Mouse (Mus musculus) spleen, adult 2 months (tissue): ENCODE data around the gene LTO1. TPM values are rescaled to one million over a fixed set of nuclear protein-coding genes. Genes with fewer than 3 reads are reported as not detected.

Source experiments
- DNase-seq, 2 experiments: peaks; one replicate each; pipeline versions ENCODE4 v3.0.0 to v3.0.0-alpha.2; 2012 to 2021; ENCODE audit warnings: low spot score in 2 of 2, low read depth in 1 of 2
- H3K27ac ChIP-seq: fragments of 200-500 bp; 2 replicates; pipeline ENCODE4 v1.5.1; 2012; ENCODE audit warnings: low read length, inconsistent platforms; ENCODE audit not compliant: insufficient read depth
- H3K27me3 ChIP-seq: fragments of 200-500 bp; 2 replicates; pipeline ENCODE4 v1.6.1; 2012; ENCODE audit warnings: mild to moderate bottlenecking, moderate library complexity, low read length, inconsistent platforms; ENCODE audit not compliant: control insufficient read depth, insufficient read depth
- H3K36me3 ChIP-seq: fragments of 200-500 bp; 2 replicates; pipeline ENCODE4 v1.6.1; 2012; ENCODE audit warnings: mild to moderate bottlenecking, low read length, inconsistent platforms; ENCODE audit not compliant: control insufficient read depth, insufficient read depth
- H3K4me1 ChIP-seq: fragments of 200-500 bp; 2 replicates; pipeline ENCODE4 v1.6.1; 2011; ENCODE audit warnings: inconsistent platforms; ENCODE audit not compliant: control insufficient read depth, insufficient read depth, insufficient read length
- H3K4me3 ChIP-seq: fragments of 200-500 bp; 2 replicates; pipeline ENCODE4 v1.5.1; 2011; ENCODE audit warnings: mild to moderate bottlenecking, inconsistent platforms; ENCODE audit not compliant: insufficient read depth, insufficient read length; ENCODE audit errors: extremely low read depth
- CTCF ChIP-seq: fragments of 200-500 bp; IDR thresholded peaks from 2 replicates; pipeline ENCODE4 v1.5.1; 2011; ENCODE audit warnings: mild to moderate bottlenecking, inconsistent platforms; ENCODE audit not compliant: insufficient read depth, insufficient read length, insufficient replicate concordance; ENCODE audit errors: extremely low read depth
- POLR2A ChIP-seq: fragments of 200-500 bp; IDR thresholded peaks from 2 replicates; pipeline ENCODE4 v1.6.1; 2011; ENCODE audit warnings: low read depth, low read length, inconsistent platforms
- WGBS: fragments of 180-500 bp; shearing (Covaris S2); methylation state at CpG from one replicate; pipeline ENCODE4 v1.1.7; 2018; 5-methylcytosine and 5-hydroxymethylcytosine counted together
- polyA plus RNA-seq: library from polyadenylated mRNA; depleted of rRNA; stranded (reverse); fragments of >200 nt; gene quantifications from 2 replicates; pipeline ENCODE4 v1.2.3, GENCODE M21; 2012; rRNA removed

The LTO1 gene
- polyA plus RNA-seq, 1 experiment = 8.4 TPM

- Histone ChIP-seq H3K27me3 (no peaks in the 10 kb centered on the region), H3K36me3 (no peaks in the 10 kb centered on the region), H3K4me3 (no peak overlapping the region), H3K27ac (no peak overlapping the region), H3K4me1 (no peaks in the 10 kb centered on the region; the same call in 1 of the 2 replicates)
- DNase-seq = no peak
- TF ChIP-seq CTCF = no peak
- TF ChIP-seq POLR2A = no peak
- 44% methylated on average over 8 of the region's 8 CpGs for WGBS
These were observed 56.3 kb downstream of the LTO1 start for GRCm38 (mm10) chr7:144970997-144971768.

- Histone ChIP-seq H3K4me3 (no peak overlapping the region), H3K36me3 (no peaks in the 10 kb centered on the region), H3K27ac (no peak overlapping the region), H3K4me1 (no peaks in the 10 kb centered on the region; the same call in 1 of the 2 replicates), H3K27me3 (no peaks in the 10 kb centered on the region)
- WGBS = 73% methylated on average over 2 of the region's 2 CpGs
- TF ChIP-seq POLR2A = no peak
- no peak for TF ChIP-seq CTCF
- DNase-seq = no peak
These were observed 56.9 kb downstream of the LTO1 start for GRCm38 (mm10) chr7:144971769-144972168.

DNA sequence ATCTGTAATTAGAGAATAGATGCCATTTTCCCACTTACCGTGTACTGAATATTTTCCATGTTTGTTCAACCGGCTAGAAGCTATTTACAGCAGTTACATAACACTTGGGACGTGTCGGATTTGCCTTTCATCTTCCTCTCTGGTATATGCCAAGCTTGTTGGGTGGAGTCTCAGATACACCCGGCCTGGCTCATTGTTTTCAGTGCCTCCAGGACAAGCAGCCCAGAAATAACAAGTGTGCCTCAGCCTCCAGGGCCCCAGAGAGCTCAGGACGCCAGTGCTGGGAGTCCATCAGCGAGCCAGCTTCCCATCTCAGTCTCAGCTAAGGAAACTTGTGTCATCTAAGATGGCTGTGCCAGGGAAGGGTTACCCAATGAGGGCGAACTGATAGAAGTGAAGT lies 58.6 kb downstream of the LTO1 start:
- no peak for DNase-seq
- Histone ChIP-seq H3K27me3 (no peaks in the 10 kb centered on the region), H3K27ac (no peak overlapping the region), H3K4me1 (no peaks in the 10 kb centered on the region; the same call in 1 of the 2 replicates), H3K36me3 (no peaks in the 10 kb centered on the region), H3K4me3 (no peak overlapping the region)
- TF ChIP-seq POLR2A (no peak), CTCF (no peak)
- 84% methylated on average over 8 of the region's 8 CpGs for whole genome bisulfite sequencing

DNA sequence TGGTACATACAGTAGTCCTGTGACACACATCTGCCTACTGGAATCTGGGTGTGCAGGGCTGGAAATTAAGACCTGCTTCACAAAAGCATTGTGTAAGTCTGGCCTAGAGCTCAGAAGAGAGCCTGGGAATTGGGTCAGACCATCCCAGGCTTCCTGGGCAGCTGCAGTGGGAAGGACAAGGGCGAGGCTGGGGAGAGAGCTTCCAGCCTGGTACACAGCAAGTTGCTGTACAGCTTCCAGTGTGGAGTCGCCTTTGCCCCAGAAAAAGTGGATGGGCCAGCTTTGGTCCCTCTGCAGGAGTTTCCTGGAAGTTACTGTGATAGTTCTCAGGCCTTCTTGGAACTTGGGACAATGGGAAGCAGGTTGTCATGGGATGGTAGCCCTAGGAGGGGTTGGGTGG lies 62.2 kb downstream of the LTO1 start:
- WGBS = 86% methylated on average over 2 of the region's 2 CpGs
- no peak overlapping the region for H3K4me3 ChIP-seq
- no peaks in the 10 kb centered on the region for H3K27me3 ChIP-seq
- H3K27ac ChIP-seq = no peak overlapping the region
- TF ChIP-seq POLR2A (no peak), CTCF (no peak)
- peaks cover 2% of the 10 kb centered on the region; the same call in 1 of the 2 replicates for H3K4me1 ChIP-seq
- DNase-seq = no peak
- H3K36me3 ChIP-seq = no peaks in the 10 kb centered on the region

- peaks cover 2% of the 10 kb centered on the region; the same call in 1 of the 2 replicates for H3K4me1 ChIP-seq
- WGBS = 17% methylated on average over 5 of the region's 5 CpGs
- H3K36me3 ChIP-seq = no peaks in the 10 kb centered on the region
- no peak for TF ChIP-seq POLR2A
- no peak for TF ChIP-seq CTCF
- no peaks in the 10 kb centered on the region for H3K27me3 ChIP-seq
- H3K27ac ChIP-seq = 0 out of 2 replicates have a peak overlapping the region, but pooled peaks have one; percentile 8
- H3K4me3 ChIP-seq = no peak overlapping the region
- DNase-seq = peak in 1 of 2 experiments; percentile 17
These were observed 64.9 kb downstream of the LTO1 start for GRCm38 (mm10) chr7:144979814-144980213.

Other genes starting within 250 kb of the LTO1 start
- 6.5 and 7.4 TPM in 2 replicates for gene Ano1, start 163.1 kb upstream of the LTO1 start, polyA plus RNA-seq
- gene Fgf3, start 77.0 kb upstream of the LTO1 start, polyA plus RNA-seq = 0.27 TPM in 1 of 2 replicates, not detected in the other
- not detected in 2 replicates for gene Fgf4, start 67.7 kb upstream of the LTO1 start, polyA plus RNA-seq
- not detected in 2 replicates for gene Fgf15, start 18.6 kb upstream of the LTO1 start, polyA plus RNA-seq
- gene Ccnd1, start 24.8 kb downstream of the LTO1 start, polyA plus RNA-seq = 34.9 and 35.0 TPM in 2 replicates